Mouse (Mus musculus): ENCODE measurements around the gene Eif2b2. TPM values are rescaled to one million over a fixed set of nuclear protein-coding genes. Genes with fewer than 3 reads are reported as not detected.

The Eif2b2 gene
- polyA plus RNA-seq, 1 experiment: 45.1 TPM

- Histone ChIP-seq H3K4me1 (ENCODE audit: control insufficient read depth, insufficient read depth, low read length) (peaks cover 5% of the 10 kb centered on the region), H3K4me3 (ENCODE audit: insufficient read depth, low read length) (no peak overlapping the region), H3K27ac (ENCODE audit: insufficient read depth, low read depth, low read length) (no peak overlapping the region)
- no peak for TF ChIP-seq CTCF (IDR thresholded peaks at IDR 0.05; ENCODE audit: low read depth, low read length)
- no peak for TF ChIP-seq POLR2A (IDR thresholded peaks at IDR 0.05; ENCODE audit: borderline replicate concordance, low read depth, low read length)
Observed at GRCm38 (mm10) chr12:85266248-85266647, 47.0 kb downstream of the Eif2b2 start.

GRCm38 (mm10) chr12:85269821-85270220, 50.5 kb downstream of the Eif2b2 start:
- Histone ChIP-seq H3K4me3 (ENCODE audit: insufficient read depth, low read length) (peak overlapping the region; percentile 64), H3K27ac (ENCODE audit: insufficient read depth, low read depth, low read length) (no peak overlapping the region)

GRCm38 (mm10) chr12:85270319-85270718, 51.0 kb downstream of the Eif2b2 start, which contains the start of gene Mlh3:
Gene Mlh3 (minus strand): TSS chr12:85270599.
- H3K4me1 ChIP-seq (ENCODE audit: control insufficient read depth, insufficient read depth, low read length): peaks cover 8% of the 10 kb centered on the region
- peak within 1 kb of the TSS; percentile 64 for H3K4me3 ChIP-seq (ENCODE audit: insufficient read depth, low read length)
- no peak for TF ChIP-seq CTCF (IDR thresholded peaks at IDR 0.05; ENCODE audit: low read depth, low read length)
- TF ChIP-seq POLR2A (IDR thresholded peaks at IDR 0.05; ENCODE audit: borderline replicate concordance, low read depth, low read length): no peak
- no peak within 1 kb of the TSS for H3K27ac ChIP-seq (ENCODE audit: insufficient read depth, low read depth, low read length)

More at GRCm38 (mm10) chr12:85269821-85270220, 50.5 kb downstream of the Eif2b2 start:
- H3K4me1 ChIP-seq (ENCODE audit: control insufficient read depth, insufficient read depth, low read length): peaks cover 8% of the 10 kb centered on the region
- no peak for TF ChIP-seq CTCF (IDR thresholded peaks at IDR 0.05; ENCODE audit: low read depth, low read length)
- TF ChIP-seq POLR2A (IDR thresholded peaks at IDR 0.05; ENCODE audit: borderline replicate concordance, low read depth, low read length): no peak

- no peak overlapping the region for H3K27ac ChIP-seq (ENCODE audit: insufficient read depth, low read depth, low read length)
Observed at GRCm38 (mm10) chr12:85271132-85271842, 52.0 kb downstream of the Eif2b2 start.

GRCm38 (mm10) chr12:85271843-85272206, 52.5 kb downstream of the Eif2b2 start:
- TF ChIP-seq CTCF (IDR thresholded peaks at IDR 0.05; ENCODE audit: low read depth, low read length) (no peak), POLR2A (IDR thresholded peaks at IDR 0.05; ENCODE audit: borderline replicate concordance, low read depth, low read length) (no peak)
- H3K4me3 ChIP-seq (ENCODE audit: insufficient read depth, low read length): no peak overlapping the region
- H3K4me1 ChIP-seq (ENCODE audit: control insufficient read depth, insufficient read depth, low read length): peaks cover 8% of the 10 kb centered on the region
- H3K27ac ChIP-seq (ENCODE audit: insufficient read depth, low read depth, low read length): no peak overlapping the region

More at GRCm38 (mm10) chr12:85271132-85271842, 52.0 kb downstream of the Eif2b2 start:
- TF ChIP-seq CTCF (IDR thresholded peaks at IDR 0.05; ENCODE audit: low read depth, low read length) (no peak), POLR2A (IDR thresholded peaks at IDR 0.05; ENCODE audit: borderline replicate concordance, low read depth, low read length) (no peak)
- peaks cover 8% of the 10 kb centered on the region for H3K4me1 ChIP-seq (ENCODE audit: control insufficient read depth, insufficient read depth, low read length)
- H3K4me3 ChIP-seq (ENCODE audit: insufficient read depth, low read length): no peak overlapping the region

GRCm38 (mm10) chr12:85273508-85273907, 54.2 kb downstream of the Eif2b2 start:
- TF ChIP-seq CTCF (IDR thresholded peaks at IDR 0.05; ENCODE audit: low read depth, low read length): no peak
- no peak for TF ChIP-seq POLR2A (IDR thresholded peaks at IDR 0.05; ENCODE audit: borderline replicate concordance, low read depth, low read length)
- Histone ChIP-seq H3K4me3 (ENCODE audit: insufficient read depth, low read length) (no peak overlapping the region), H3K4me1 (ENCODE audit: control insufficient read depth, insufficient read depth, low read length) (peaks cover 8% of the 10 kb centered on the region), H3K27ac (ENCODE audit: insufficient read depth, low read depth, low read length) (no peak overlapping the region)

Other genes starting within 250 kb of the Eif2b2 start
- gene Fcf1, start 248.6 kb upstream of the Eif2b2 start, polyA plus RNA-seq (2012; ENCODE audit: insufficient read depth, insufficient read length, missing spikeins): 82.2 and 89.0 TPM in 2 replicates
- 20.4 and 25.3 TPM in 2 replicates for gene Arel1, start 248.6 kb upstream of the Eif2b2 start, polyA plus RNA-seq (2012; ENCODE audit: insufficient read depth, insufficient read length, missing spikeins)
- 35.5 and 39.0 TPM in 2 replicates for gene Ylpm1, start 223.2 kb upstream of the Eif2b2 start, polyA plus RNA-seq (2012; ENCODE audit: insufficient read depth, insufficient read length, missing spikeins)
- 1.4 and 3.1 TPM in 2 replicates for gene Prox2, start 108.7 kb upstream of the Eif2b2 start, polyA plus RNA-seq (2012; ENCODE audit: insufficient read depth, insufficient read length, missing spikeins)
- gene Dlst, start 108.6 kb upstream of the Eif2b2 start, polyA plus RNA-seq (2012; ENCODE audit: insufficient read depth, insufficient read length, missing spikeins): 86.0 and 92.0 TPM in 2 replicates
- gene Rps6kl1, start 68.2 kb upstream of the Eif2b2 start, polyA plus RNA-seq (2012; ENCODE audit: insufficient read depth, insufficient read length, missing spikeins): not detected in 2 replicates
- 2.2 TPM in 2 replicates for gene Pgf, start 41.7 kb upstream of the Eif2b2 start, polyA plus RNA-seq (2012; ENCODE audit: insufficient read depth, insufficient read length, missing spikeins)
- gene Mlh3, start 51.1 kb downstream of the Eif2b2 start, polyA plus RNA-seq (2012; ENCODE audit: insufficient read depth, insufficient read length, missing spikeins): 7.0 and 8.1 TPM in 2 replicates
- 23.5 and 24.0 TPM in 2 replicates for gene Acyp1, start 69.0 kb downstream of the Eif2b2 start, polyA plus RNA-seq (2012; ENCODE audit: insufficient read depth, insufficient read length, missing spikeins)
- not detected in 2 replicates for gene Zc2hc1c, start 69.1 kb downstream of the Eif2b2 start, polyA plus RNA-seq (2012; ENCODE audit: insufficient read depth, insufficient read length, missing spikeins)
- 46.6 and 52.4 TPM in 2 replicates for gene Nek9, start 119.9 kb downstream of the Eif2b2 start, polyA plus RNA-seq (2012; ENCODE audit: insufficient read depth, insufficient read length, missing spikeins)
- gene Tmed10, start 155.4 kb downstream of the Eif2b2 start, polyA plus RNA-seq (2012; ENCODE audit: insufficient read depth, insufficient read length, missing spikeins): 291 and 303 TPM in 2 replicates